Mouse (Mus musculus) brain, adult 2 months (tissue): ENCODE measurements around the gene Mrvi1.

Source experiments
- DNase-seq: peaks from one replicate; pipeline ENCODE4 v3.0.0; 2011; ENCODE audit warnings: low read depth, low spot score

The Mrvi1 gene

GRCm38 (mm10) chr7:110982053-110982705 is at the start of gene Mrvi1:
Mrvi1 (minus strand) TSS chr7:110982461.
- peak; percentile 27 for DNase-seq

GRCm38 (mm10) chr7:111029046-111029553 is 46.8 kb upstream of the Mrvi1 start:
- DNase-seq = no peak

- DNase-seq = peak; percentile 92
These were observed 46.2 kb upstream of the Mrvi1 start, which contains the start of gene Ctr9 for GRCm38 (mm10) chr7:111028281-111029045. Ctr9 (plus strand) TSS chr7:111028951.

GRCm38 (mm10) chr7:111024912-111025311 is 42.7 kb upstream of the Mrvi1 start:
- no peak for DNase-seq

GRCm38 (mm10) chr7:111024068-111024594 is 41.9 kb upstream of the Mrvi1 start:
- peak; percentile 72 for DNase-seq

GRCm38 (mm10) chr7:111020814-111021213 is 38.6 kb upstream of the Mrvi1 start:
- DNase-seq = no peak

- DNase-seq = peak; percentile 57
These were observed 34.7 kb upstream of the Mrvi1 start for GRCm38 (mm10) chr7:111016921-111017320.

- DNase-seq = no peak
These were observed 33.5 kb upstream of the Mrvi1 start for GRCm38 (mm10) chr7:111015731-111016130.

- peak; percentile 90 for DNase-seq
These were observed 32.6 kb upstream of the Mrvi1 start for GRCm38 (mm10) chr7:111014893-111015292.

GRCm38 (mm10) chr7:111014039-111014605 is 31.9 kb upstream of the Mrvi1 start:
- no peak for DNase-seq

GRCm38 (mm10) chr7:111004136-111004840 is 22.0 kb upstream of the Mrvi1 start:
- no peak for DNase-seq

- DNase-seq = no peak
These were observed 16.9 kb upstream of the Mrvi1 start for GRCm38 (mm10) chr7:110998887-110999827.

- DNase-seq = no peak
These were observed 8.9 kb upstream of the Mrvi1 start for GRCm38 (mm10) chr7:110991221-110991494.

GRCm38 (mm10) chr7:110990356-110991220 is 8.3 kb upstream of the Mrvi1 start:
- no peak for DNase-seq

GRCm38 (mm10) chr7:110989286-110989879 is 7.1 kb upstream of the Mrvi1 start:
- DNase-seq = peak; percentile 37

GRCm38 (mm10) chr7:110988081-110988480 is 5.8 kb upstream of the Mrvi1 start:
- DNase-seq = peak; percentile 82

GRCm38 (mm10) chr7:110985581-110986265 is 3.5 kb upstream of the Mrvi1 start:
- DNase-seq = peak; percentile 21

GRCm38 (mm10) chr7:110983621-110984020 is 1.4 kb upstream of the Mrvi1 start:
- no peak for DNase-seq

GRCm38 (mm10) chr7:110982764-110983163 is 503 bp upstream of the Mrvi1 start:
- DNase-seq = peak; percentile 48
